In the genomic region with DNA sequence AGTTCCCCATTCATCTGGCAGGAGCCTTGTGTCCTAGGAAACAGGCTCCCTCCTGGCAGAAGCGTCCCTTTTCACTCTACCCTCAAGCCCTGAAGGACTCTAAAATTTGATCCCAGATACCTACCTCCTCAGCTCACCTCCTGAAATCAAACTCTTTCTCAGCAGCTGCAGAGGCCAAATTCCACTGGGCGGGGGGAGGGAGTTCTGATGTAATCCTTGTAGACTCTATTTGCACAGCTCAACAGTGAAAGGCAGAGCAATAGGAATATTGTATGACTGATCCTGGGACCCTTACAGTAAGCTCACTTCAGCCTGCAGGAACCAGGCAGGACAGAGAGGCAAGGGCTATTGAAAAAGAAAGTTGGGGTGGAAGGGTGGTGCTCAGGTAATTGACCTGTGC, we compare ENCODE assay signal across 22 mouse cellular contexts.
A peak's percentile ranks its signal among the peaks of the same experiment; 100 is the strongest.
DNase-seq lines count a peak whose midpoint lies in the region; ATAC-seq and TF ChIP-seq lines count a peak whose summit lies in the region.
"Had no signal": no experiment of that assay in that cellular context is flagged by ENCODE, and none has a peak within 500 bp of the region (broad histone marks: within the 10 kb centered on the region; RNA-seq: fewer than 3 reads in every experiment).

No protein-coding gene starts in this region.

- H3K27ac ChIP-seq in kidney, embryonic 15.5 days, result no peak overlapping the region
- no peak overlapping the region for H3K27ac ChIP-seq in lung, postnatal 0 days (ENCODE audit: low read length)
- H3K27ac ChIP-seq in intestine, embryonic 16.5 days (ENCODE audit: low read length), result no peak overlapping the region
- H3K27ac ChIP-seq in stomach, postnatal 0 days (replicated peaks), result no peak overlapping the region
- H3K27ac ChIP-seq in forebrain, embryonic 11.5 days (ENCODE audit: low read depth, low read length), result no peak overlapping the region
- H3K27ac ChIP-seq: forebrain, embryonic 15.5 days; heart, embryonic 15.5 days; hindbrain, embryonic 12.5 days had no signal

- TF ChIP-seq EP300 in lung, postnatal 0 days (IDR thresholded peaks at IDR 0.05), result no peak
- no peak for TF ChIP-seq EP300 in stomach, postnatal 0 days (optimal IDR thresholded peaks at IDR 0.05)

- H3K36me3 ChIP-seq in kidney, embryonic 15.5 days, result no peaks in the 10 kb centered on the region
- H3K36me3 ChIP-seq in lung, postnatal 0 days (ENCODE audit: insufficient read depth, low read length), result no peaks in the 10 kb centered on the region
- no peaks in the 10 kb centered on the region for H3K36me3 ChIP-seq in intestine, embryonic 16.5 days (ENCODE audit: control insufficient read depth, insufficient read depth, low read length)
- H3K36me3 ChIP-seq in stomach, postnatal 0 days (ENCODE audit: control insufficient read depth, insufficient read depth, low read length), result no peaks in the 10 kb centered on the region
- no peaks in the 10 kb centered on the region for H3K36me3 ChIP-seq in forebrain, embryonic 11.5 days (ENCODE audit: control insufficient read depth, insufficient read depth, low read length)
- H3K36me3 ChIP-seq: forebrain, embryonic 15.5 days; heart, embryonic 15.5 days; hindbrain, embryonic 12.5 days had no signal

- TF ChIP-seq CTCF in lung, postnatal 0 days (IDR thresholded peaks at IDR 0.05), result no peak
- TF ChIP-seq CTCF in lung, adult 2 months (IDR thresholded peaks at IDR 0.05; ENCODE audit: insufficient read depth, low read length), result no peak
- no peak for TF ChIP-seq CTCF in stomach, postnatal 0 days (IDR thresholded peaks at IDR 0.05; ENCODE audit: low read depth)

- no peak for TF ChIP-seq POLR2A in lung, adult 2 months (IDR thresholded peaks at IDR 0.05; ENCODE audit: borderline replicate concordance, extremely low read depth, low read depth, low read length)

- intact Hi-C loops in heart, postnatal 14 days (cut with DNase I), result no loop called here

- 34% methylated on average over 2 of the region's 2 CpGs for whole genome bisulfite sequencing in kidney, embryonic 15.5 days
- 24% methylated on average over 2 of the region's 2 CpGs for WGBS in lung, postnatal 0 days
- WGBS in lung, adult 2 months, result 32% methylated on average over 2 of the region's 2 CpGs
- 29% methylated on average over 2 of the region's 2 CpGs for WGBS in intestine, embryonic 16.5 days
- 14% methylated on average over 2 of the region's 2 CpGs for WGBS in stomach, postnatal 0 days
- WGBS in forebrain, embryonic 11.5 days, result 23% methylated on average over 2 of the region's 2 CpGs

- peak; percentile 52; the same call in 1 of the 2 replicates for ATAC-seq in kidney, embryonic 15.5 days (replicated peaks; ENCODE audit: low FRiP score)
- ATAC-seq in lung, postnatal 0 days, result peak; percentile 56
- ATAC-seq in intestine, embryonic 16.5 days, result peak; percentile 52
- ATAC-seq in stomach, postnatal 0 days (ENCODE audit: low FRiP score, low TSS enrichment), result no peak
- ATAC-seq in forebrain, embryonic 11.5 days (replicated peaks; ENCODE audit: low FRiP score), result no peak
- ATAC-seq: activated CD4-positive, CD25-positive, alpha-beta regulatory T cell, adult 4 months; forebrain, embryonic 15.5 days; midbrain, embryonic 16.5 days had no signal

- H3K9me3 ChIP-seq in kidney, embryonic 15.5 days (replicated peaks), result no peaks in the 10 kb centered on the region
- H3K9me3 ChIP-seq in lung, postnatal 0 days (ENCODE audit: low read length), result no peaks in the 10 kb centered on the region
- H3K9me3 ChIP-seq in intestine, embryonic 16.5 days (ENCODE audit: control insufficient read depth, low read length), result no peaks in the 10 kb centered on the region
- no peaks in the 10 kb centered on the region for H3K9me3 ChIP-seq in stomach, postnatal 0 days (ENCODE audit: control insufficient read depth, low read length)
- H3K9me3 ChIP-seq in forebrain, embryonic 11.5 days (ENCODE audit: control insufficient read depth, low read length), result no peaks in the 10 kb centered on the region
- H3K9me3 ChIP-seq: forebrain, embryonic 15.5 days; heart, embryonic 15.5 days; hindbrain, embryonic 12.5 days had no signal

- no peak overlapping the region for H3K4me2 ChIP-seq in kidney, embryonic 15.5 days
- H3K4me2 ChIP-seq in lung, postnatal 0 days (replicated peaks; ENCODE audit: low read depth, low read length), result no peak overlapping the region
- no peak overlapping the region for H3K4me2 ChIP-seq in intestine, embryonic 16.5 days (ENCODE audit: low read depth, low read length)
- H3K4me2 ChIP-seq in stomach, postnatal 0 days (replicated peaks; ENCODE audit: low read depth), result no peak overlapping the region
- H3K4me2 ChIP-seq in forebrain, embryonic 11.5 days (ENCODE audit: low read depth, low read length, severe bottlenecking), result no peak overlapping the region
- H3K4me2 ChIP-seq: forebrain, embryonic 15.5 days; heart, embryonic 15.5 days; hindbrain, embryonic 12.5 days had no signal

- H3K9ac ChIP-seq in kidney, embryonic 15.5 days, result no peak overlapping the region
- H3K9ac ChIP-seq in lung, postnatal 0 days (replicated peaks; ENCODE audit: low read depth), result no peak overlapping the region
- no peak overlapping the region for H3K9ac ChIP-seq in intestine, embryonic 16.5 days (ENCODE audit: low read depth, low read length)
- H3K9ac ChIP-seq in stomach, postnatal 0 days (ENCODE audit: low read length), result no peak overlapping the region
- no peak overlapping the region for H3K9ac ChIP-seq in forebrain, embryonic 11.5 days (ENCODE audit: low read length)
- H3K9ac ChIP-seq: forebrain, embryonic 15.5 days; heart, embryonic 15.5 days; hindbrain, embryonic 12.5 days had no signal

- no peaks in the 10 kb centered on the region for H3K27me3 ChIP-seq in kidney, embryonic 15.5 days
- no peaks in the 10 kb centered on the region for H3K27me3 ChIP-seq in lung, postnatal 0 days (replicated peaks; ENCODE audit: insufficient read depth, low read length)
- no peaks in the 10 kb centered on the region for H3K27me3 ChIP-seq in intestine, embryonic 16.5 days (replicated peaks; ENCODE audit: control insufficient read depth, insufficient read depth, low read length)
- H3K27me3 ChIP-seq in stomach, postnatal 0 days (ENCODE audit: control insufficient read depth, insufficient read depth, low read length), result no peaks in the 10 kb centered on the region
- no peaks in the 10 kb centered on the region for H3K27me3 ChIP-seq in forebrain, embryonic 11.5 days (ENCODE audit: control insufficient read depth, insufficient read depth, low read length)
- H3K27me3 ChIP-seq: forebrain, embryonic 15.5 days; heart, embryonic 15.5 days; hindbrain, embryonic 12.5 days had no signal

- no peak overlapping the region for H3K4me3 ChIP-seq in kidney, embryonic 15.5 days (replicated peaks)
- no peak overlapping the region for H3K4me3 ChIP-seq in lung, postnatal 0 days (ENCODE audit: low read depth, low read length)
- no peak overlapping the region for H3K4me3 ChIP-seq in lung, adult 2 months (replicated peaks; ENCODE audit: extremely low read depth, low read depth, low read length)
- H3K4me3 ChIP-seq in intestine, embryonic 16.5 days (ENCODE audit: low read length), result no peak overlapping the region
- no peak overlapping the region for H3K4me3 ChIP-seq in stomach, postnatal 0 days (ENCODE audit: low read depth, low read length)
- no peak overlapping the region for H3K4me3 ChIP-seq in forebrain, embryonic 11.5 days (ENCODE audit: low read depth, low read length)
- H3K4me3 ChIP-seq: erythroblast, embryonic 14.5 days; forebrain, embryonic 15.5 days; heart, embryonic 15.5 days; hindbrain, embryonic 12.5 days had no signal

- H3K4me1 ChIP-seq in kidney, embryonic 15.5 days, result peaks cover 2% of the 10 kb centered on the region; the same call in 1 of the 2 replicates
- peaks cover 3% of the 10 kb centered on the region; the same call in 1 of the 2 replicates for H3K4me1 ChIP-seq in lung, postnatal 0 days (ENCODE audit: insufficient read depth, low read depth, low read length)
- H3K4me1 ChIP-seq in lung, adult 2 months (ENCODE audit: control insufficient read depth, insufficient read depth, low read length), result peaks cover 3% of the 10 kb centered on the region; the same call in 1 of the 2 replicates
- H3K4me1 ChIP-seq in intestine, embryonic 16.5 days (ENCODE audit: control insufficient read depth, insufficient read depth, low read length), result 0 out of 2 replicates have a peak, but pooled peaks cover 2% of the 10 kb centered on the region
- no peaks in the 10 kb centered on the region; the same call in 1 of the 2 replicates for H3K4me1 ChIP-seq in stomach, postnatal 0 days (replicated peaks; ENCODE audit: control insufficient read depth, insufficient read depth)
- H3K4me1 ChIP-seq in forebrain, embryonic 11.5 days (replicated peaks; ENCODE audit: control insufficient read depth, insufficient read depth, low read length), result no peaks in the 10 kb centered on the region
- H3K4me1 ChIP-seq: forebrain, embryonic 15.5 days had no signal

- DNase-seq in kidney, adult 18-20 months, result no peak
- peak; percentile 41 for DNase-seq in lung, postnatal 0 days (ENCODE audit: low spot score)
- no peak for DNase-seq in lung, adult 2 months
- DNase-seq in stomach, postnatal 0 days (ENCODE audit: low spot score), result peak; percentile 35
- no peak for DNase-seq in forebrain, embryonic 11.5 days (ENCODE audit: low spot score)
- DNase-seq in heart, postnatal 14 days, result no peak
- DNase-seq: adrenal gland, postnatal 14 days; cerebellum, adult 18-20 months; cerebellum, postnatal 36 days; heart, adult 11 months; kidney, adult 11 months; layer of hippocampus, postnatal 36 days; left cerebral cortex, postnatal 4 days; retina, postnatal 1 day had no signal

Comparison
In these comparisons a context has a peak if more than half of its experiments do, and no peak if none do; other contexts are left out.
1. DNase-seq: peak in lung, postnatal 0 days (single experiment) and stomach, postnatal 0 days (single experiment); none in kidney, adult 18-20 months (single experiment), lung, adult 2 months (single experiment), forebrain, embryonic 11.5 days (single experiment) and heart, postnatal 14 days (0 of 2).
2. ATAC-seq: peak in kidney, embryonic 15.5 days (single experiment), lung, postnatal 0 days (single experiment) and intestine, embryonic 16.5 days (single experiment); none in stomach, postnatal 0 days (single experiment) and forebrain, embryonic 11.5 days (single experiment).